Mouse (Mus musculus) regulatory T cell (primary cell): ENCODE results near the gene Dand5.

Experiments
- in situ Hi-C: fragments of 300-600 bp; cut with MboI, MseI; formaldehyde crosslinking; loops from one replicate; pipeline ENCODE4 v1.15.1; 2025; ENCODE audit warnings: high pct_unique_total_duplicates

The Dand5 gene

GRCm38 (mm10) chr8:84771000-84771687, 51.5 kb downstream of the Dand5 start:
- in situ Hi-C loops: no loop called here

- in situ Hi-C loops: no loop called here
These were observed 52.3 kb downstream of the Dand5 start for GRCm38 (mm10) chr8:84770100-84770953.

DNA sequence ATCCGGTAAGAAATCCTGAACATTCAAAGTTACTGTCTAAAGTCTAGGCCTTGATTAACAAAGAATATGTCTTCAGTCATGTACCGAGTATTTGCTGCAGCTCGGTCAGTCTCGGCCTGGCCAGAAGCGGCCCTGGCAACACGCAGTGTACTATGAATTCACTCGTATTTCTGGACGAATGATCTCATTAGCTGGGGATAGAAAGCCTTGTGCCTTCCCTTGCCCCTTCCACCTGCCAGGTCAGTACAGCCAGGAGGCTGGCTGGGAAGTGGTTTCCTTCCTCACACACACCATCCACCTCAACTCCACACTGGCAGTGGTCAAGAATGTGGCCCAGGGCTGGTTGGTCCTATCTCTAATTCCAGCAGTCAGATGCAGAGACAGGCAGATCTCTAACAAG, 53.3 kb downstream of the Dand5 start:
- in situ Hi-C loops: no loop called here

- in situ Hi-C loops: no loop called here
These were observed 54.1 kb downstream of the Dand5 start for GRCm38 (mm10) chr8:84768343-84769095.

DNA sequence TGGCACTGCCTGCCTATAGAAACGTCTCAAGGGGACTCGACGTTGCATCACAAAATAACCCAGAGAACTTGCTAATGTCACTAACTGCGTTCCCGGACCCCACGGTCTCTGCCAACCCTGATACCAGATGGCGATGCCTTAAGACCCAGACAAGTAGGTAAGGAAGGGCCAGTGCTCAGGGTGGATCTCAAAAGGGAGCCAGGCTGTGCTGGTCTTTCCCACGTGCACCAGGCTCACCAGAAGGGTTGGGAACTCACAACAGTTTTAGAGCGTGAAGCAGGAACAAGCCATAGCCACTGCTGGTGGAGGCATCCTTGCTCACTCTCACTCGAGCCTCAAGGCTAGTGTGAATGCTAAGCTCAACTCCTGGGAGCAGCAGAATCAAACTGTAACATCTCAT, 55.4 kb downstream of the Dand5 start:
- in situ Hi-C loops: no loop called here

GRCm38 (mm10) chr8:84766422-84766821, 56.2 kb downstream of the Dand5 start:
- in situ Hi-C loops: no loop called here

DNA sequence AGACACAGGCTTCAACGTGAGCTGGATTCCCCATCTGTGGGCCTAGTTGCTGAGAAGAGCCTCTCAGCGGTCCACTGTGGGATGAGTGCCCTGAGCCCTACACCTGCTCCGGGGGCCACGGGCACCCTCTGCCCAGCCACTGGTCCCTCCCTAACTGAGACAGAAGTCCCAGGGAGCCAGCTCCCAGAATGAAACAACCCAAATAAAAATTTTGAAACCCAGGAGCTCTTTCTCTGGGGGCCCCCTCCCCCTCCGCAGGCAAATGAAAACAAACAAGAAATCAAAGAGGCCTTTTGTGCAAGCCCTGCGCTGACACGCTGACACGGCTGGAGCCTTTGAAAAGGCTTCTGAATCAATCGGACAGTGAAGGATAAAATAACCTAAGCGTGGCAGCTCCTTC, 57.0 kb downstream of the Dand5 start:
- in situ Hi-C loops: no loop called here
